Mouse (Mus musculus) heart, adult 2 months (tissue): ENCODE data around the gene Itln1.

ENCODE experiments used
- CTCF ChIP-seq: fragments of 200-600 bp; IDR thresholded peaks from 2 replicates; pipeline ENCODE4 v1.8.1; 2022; ENCODE audit warnings: antibody characterized with exemption, mild to moderate bottlenecking, moderate library complexity
- EP300 ChIP-seq: fragments of 200-500 bp; IDR thresholded peaks from 2 replicates; pipeline ENCODE4 v1.6.1; 2011; ENCODE audit warnings: low read depth, low read length, control low read depth; ENCODE audit not compliant: insufficient read depth
- POLR2A ChIP-seq: fragments of 200-500 bp; IDR thresholded peaks from 2 replicates; pipeline ENCODE4 v1.6.1; 2011; ENCODE audit warnings: mild to moderate bottlenecking, low read depth, low read length, control low read depth; ENCODE audit not compliant: insufficient read depth

- no peak for TF ChIP-seq EP300
- TF ChIP-seq CTCF, result no peak
- TF ChIP-seq POLR2A, result no peak
Measured at GRCm38 (mm10) chr1:171568436-171568835, 33.3 kb upstream of the Itln1 start.
